Mouse (Mus musculus): ENCODE results near the gene Cenpv. TPM values are rescaled to one million over a fixed set of nuclear protein-coding genes. Genes with fewer than 3 reads are reported as not detected.
A peak's percentile ranks its signal among the peaks of the same experiment; 100 is the strongest.

Cenpv gene
- polyA plus RNA-seq, 1 experiment, result 8.5 TPM

DNA sequence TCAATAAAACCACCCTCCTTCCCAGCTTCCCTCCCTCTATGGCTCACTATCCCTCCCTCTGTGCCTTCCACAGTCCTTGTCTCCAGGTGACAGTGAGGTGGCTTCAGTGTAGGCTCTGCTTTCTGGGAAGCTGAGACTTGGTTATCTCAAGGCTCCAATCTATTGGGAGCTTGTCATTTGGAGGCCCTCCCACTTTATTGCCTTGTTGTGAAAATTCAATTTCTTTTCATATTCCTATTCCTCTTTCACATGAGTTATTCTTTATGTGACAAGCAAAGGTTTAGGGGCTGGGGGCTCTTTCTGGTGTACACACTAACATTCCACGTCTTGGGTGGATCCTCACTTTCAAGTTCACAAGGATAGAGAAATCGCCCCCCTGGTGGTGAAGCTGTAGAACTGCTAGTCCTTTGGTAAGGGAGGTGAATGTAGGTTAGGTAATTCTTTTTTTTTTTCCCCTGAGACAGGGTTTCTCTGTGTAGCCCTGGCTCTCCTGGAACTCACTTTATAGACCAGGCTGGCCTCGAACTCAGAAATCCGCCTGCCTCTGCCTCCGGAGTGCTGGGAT is 42.8 kb downstream of the Cenpv start:
- 49% methylated on average over 5 of the region's 5 CpGs for WGBS
- Histone ChIP-seq H3K36me3 (ENCODE audit: control insufficient read depth, insufficient read depth, low read length) (no peaks in the 10 kb centered on the region), H3K4me3 (ENCODE audit: extremely low read depth, insufficient read depth, insufficient read length) (no peak overlapping the region), H3K4me1 (ENCODE audit: control insufficient read depth, insufficient read depth, insufficient read length) (peaks cover 10% of the 10 kb centered on the region; the same call in 1 of the 2 replicates), H3K27me3 (ENCODE audit: control insufficient read depth, insufficient read depth, low read length) (no peaks in the 10 kb centered on the region), H3K27ac (ENCODE audit: insufficient read depth, low read length) (no peak overlapping the region; the same call in 1 of the 2 replicates)
- peak; percentile 15 to 35 for DNase-seq (ENCODE audit: low read depth in 1 of 2, low spot score in 2 of 2)
- TF ChIP-seq CTCF (IDR thresholded peaks at IDR 0.05; ENCODE audit: extremely low read depth, insufficient read depth, insufficient read length, insufficient replicate concordance), result peak; percentile 43; the same call in 1 of the 2 replicates
- TF ChIP-seq POLR2A (IDR thresholded peaks at IDR 0.05; ENCODE audit: low read depth, low read length), result no peak

DNA sequence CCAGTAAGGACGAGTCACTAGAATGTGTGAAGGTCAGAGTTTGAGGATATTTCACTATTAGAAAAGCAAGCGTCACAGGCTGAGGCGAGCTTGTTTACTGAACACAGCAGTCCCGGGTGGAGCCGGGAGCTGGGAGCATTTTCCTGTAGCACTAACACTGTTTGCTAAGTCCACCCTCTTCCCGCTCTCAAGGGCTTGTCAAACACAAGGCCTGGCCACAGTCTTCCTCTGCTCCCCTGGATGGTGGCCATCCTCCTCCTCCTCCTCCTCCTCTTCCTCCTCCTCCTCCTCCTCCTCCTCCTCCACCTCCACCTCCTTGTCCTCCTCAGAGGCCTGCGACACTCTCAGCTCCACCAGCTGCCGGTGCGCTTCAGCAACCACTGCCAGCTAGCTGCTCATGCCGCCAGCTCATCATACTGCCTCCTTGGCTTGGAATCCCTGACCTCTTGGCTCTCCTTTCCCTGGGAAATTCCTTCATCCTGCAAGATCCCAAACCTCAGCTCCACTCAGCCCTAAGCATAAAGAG is 43.7 kb downstream of the Cenpv start:
- TF ChIP-seq POLR2A (IDR thresholded peaks at IDR 0.05; ENCODE audit: low read depth, low read length) (no peak), CTCF (IDR thresholded peaks at IDR 0.05; ENCODE audit: extremely low read depth, insufficient read depth, insufficient read length, insufficient replicate concordance) (no peak)
- H3K36me3 ChIP-seq (ENCODE audit: control insufficient read depth, insufficient read depth, low read length), result no peaks in the 10 kb centered on the region
- 66% methylated on average over 9 of the region's 10 CpGs for WGBS
- peak in 1 of 2 experiments; percentile 3 for DNase-seq (ENCODE audit: low read depth in 1 of 2, low spot score in 2 of 2)
- no peak overlapping the region for H3K4me3 ChIP-seq (ENCODE audit: extremely low read depth, insufficient read depth, insufficient read length)
- no peaks in the 10 kb centered on the region for H3K27me3 ChIP-seq (ENCODE audit: control insufficient read depth, insufficient read depth, low read length)
- H3K27ac ChIP-seq (ENCODE audit: insufficient read depth, low read length), result peak overlapping the region; percentile 88
- peaks cover 10% of the 10 kb centered on the region; the same call in 1 of the 2 replicates for H3K4me1 ChIP-seq (ENCODE audit: control insufficient read depth, insufficient read depth, insufficient read length)

DNA sequence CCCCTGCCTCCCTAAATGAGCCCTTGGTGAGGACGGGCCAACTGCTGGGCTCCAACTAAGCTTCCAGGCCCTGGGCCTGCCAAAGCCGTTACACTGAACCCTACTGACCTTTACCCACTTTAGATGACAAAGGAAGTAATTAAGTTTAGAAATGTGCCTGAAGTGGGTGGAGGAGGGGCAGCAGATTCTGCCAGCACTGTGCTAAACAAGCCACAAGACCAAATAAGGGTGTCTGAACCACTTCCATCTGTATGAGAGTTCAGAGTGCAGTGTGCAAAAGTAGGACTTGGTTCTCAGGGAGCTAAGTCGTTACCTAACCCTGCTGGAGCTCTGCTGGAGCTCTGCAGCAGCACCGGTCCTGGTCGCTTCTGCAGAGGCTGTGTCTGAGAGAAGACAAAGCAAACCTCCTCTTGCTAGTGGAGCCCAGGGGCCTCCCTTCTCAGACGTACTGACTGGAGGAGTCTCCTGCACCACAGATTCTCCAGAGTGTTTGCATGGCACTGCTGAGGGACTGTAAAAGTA is 44.2 kb downstream of the Cenpv start:
- no peaks in the 10 kb centered on the region for H3K27me3 ChIP-seq (ENCODE audit: control insufficient read depth, insufficient read depth, low read length)

DNA sequence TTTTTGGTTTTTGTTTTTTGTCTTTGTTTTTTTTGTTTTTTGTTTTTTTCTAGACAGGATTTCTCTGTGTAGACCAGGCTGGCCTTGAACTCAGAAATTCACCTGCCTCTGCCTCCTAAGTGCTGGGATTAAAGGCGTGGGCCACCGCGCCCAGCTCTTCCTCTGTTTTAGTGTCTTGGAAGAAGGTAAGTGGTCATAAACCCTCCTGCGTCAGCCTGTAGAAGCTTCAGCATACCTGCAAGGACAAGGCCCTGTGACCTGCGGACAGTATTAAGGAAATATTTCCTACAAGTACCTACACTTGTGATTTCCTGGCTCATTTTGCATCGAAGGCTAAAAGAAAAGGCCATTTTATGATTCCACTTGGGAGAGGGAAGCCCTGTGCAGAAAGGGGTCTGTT is 45.4 kb downstream of the Cenpv start:
- no peaks in the 10 kb centered on the region for H3K36me3 ChIP-seq (ENCODE audit: control insufficient read depth, insufficient read depth, low read length)
- H3K4me3 ChIP-seq (ENCODE audit: extremely low read depth, insufficient read depth, insufficient read length), result no peak overlapping the region
- DNase-seq (ENCODE audit: low read depth in 1 of 2, low spot score in 2 of 2), result no peak
- WGBS, result 94% methylated on average over 6 of the region's 6 CpGs
- peaks cover 10% of the 10 kb centered on the region; the same call in 1 of the 2 replicates for H3K4me1 ChIP-seq (ENCODE audit: control insufficient read depth, insufficient read depth, insufficient read length)
- no peaks in the 10 kb centered on the region for H3K27me3 ChIP-seq (ENCODE audit: control insufficient read depth, insufficient read depth, low read length)
- no peak for TF ChIP-seq POLR2A (IDR thresholded peaks at IDR 0.05; ENCODE audit: low read depth, low read length)
- no peak for TF ChIP-seq CTCF (IDR thresholded peaks at IDR 0.05; ENCODE audit: extremely low read depth, insufficient read depth, insufficient read length, insufficient replicate concordance)
- H3K27ac ChIP-seq (ENCODE audit: insufficient read depth, low read length), result no peak overlapping the region

More for the DNA sequence above, 44.2 kb downstream of the Cenpv start:
- Histone ChIP-seq H3K27ac (ENCODE audit: insufficient read depth, low read length) (peak overlapping the region; percentile 88), H3K4me1 (ENCODE audit: control insufficient read depth, insufficient read depth, insufficient read length) (peaks cover 10% of the 10 kb centered on the region; the same call in 1 of the 2 replicates), H3K4me3 (ENCODE audit: extremely low read depth, insufficient read depth, insufficient read length) (no peak overlapping the region), H3K36me3 (ENCODE audit: control insufficient read depth, insufficient read depth, low read length) (no peaks in the 10 kb centered on the region)
- 15% methylated on average over 6 of the region's 6 CpGs for WGBS
- DNase-seq (ENCODE audit: low read depth in 1 of 2, low spot score in 2 of 2), result peak; percentile 28 to 48
- TF ChIP-seq POLR2A (IDR thresholded peaks at IDR 0.05; ENCODE audit: low read depth, low read length) (no peak), CTCF (IDR thresholded peaks at IDR 0.05; ENCODE audit: extremely low read depth, insufficient read depth, insufficient read length, insufficient replicate concordance) (no peak)

DNA sequence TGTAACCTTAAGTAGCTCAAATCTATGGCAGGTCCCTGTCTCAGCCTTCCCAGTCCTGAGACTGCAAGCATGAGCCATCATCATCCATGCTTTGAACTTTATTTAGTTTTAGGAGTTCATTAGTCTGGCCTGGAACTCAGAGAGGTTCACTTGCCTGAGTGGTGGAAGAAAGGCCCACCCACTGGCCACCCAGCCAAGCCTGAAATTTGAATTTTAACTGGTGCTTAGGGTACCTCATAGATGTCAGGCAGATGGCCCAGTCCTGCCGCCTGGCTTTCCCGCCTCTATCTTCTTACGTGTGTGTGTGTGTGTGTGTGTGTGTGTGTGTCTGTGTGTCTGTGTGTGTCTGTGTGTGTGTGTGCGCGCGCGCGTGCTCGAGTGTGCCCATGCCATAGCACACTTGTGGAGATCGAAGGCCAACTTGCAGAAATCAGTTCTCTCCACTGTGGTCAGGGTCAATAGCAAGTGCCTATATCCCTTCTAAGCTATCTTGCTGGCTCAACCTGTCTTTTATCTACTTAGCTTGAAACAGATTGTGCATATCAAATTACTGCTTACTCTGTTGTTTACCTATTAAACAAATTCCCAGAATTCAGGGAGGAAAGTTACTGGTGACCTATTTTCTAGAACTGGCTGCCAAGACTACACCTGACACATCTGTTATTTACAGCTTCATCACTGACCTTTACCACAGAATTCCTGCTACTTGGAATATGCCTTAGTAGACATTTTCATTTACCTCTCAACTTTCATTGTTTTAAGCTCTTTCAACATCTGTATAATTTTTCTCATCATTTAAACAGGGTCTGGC is 51.3 kb downstream of the Cenpv start:
- Histone ChIP-seq H3K27me3 (ENCODE audit: control insufficient read depth, insufficient read depth, low read length) (no peaks in the 10 kb centered on the region), H3K36me3 (ENCODE audit: control insufficient read depth, insufficient read depth, low read length) (no peaks in the 10 kb centered on the region), H3K27ac (ENCODE audit: insufficient read depth, low read length) (no peak overlapping the region), H3K4me3 (ENCODE audit: extremely low read depth, insufficient read depth, insufficient read length) (no peak overlapping the region), H3K4me1 (ENCODE audit: control insufficient read depth, insufficient read depth, insufficient read length) (peaks cover under 1% of the 10 kb centered on the region; the same call in 1 of the 2 replicates)
- TF ChIP-seq POLR2A (IDR thresholded peaks at IDR 0.05; ENCODE audit: low read depth, low read length) (no peak), CTCF (IDR thresholded peaks at IDR 0.05; ENCODE audit: extremely low read depth, insufficient read depth, insufficient read length, insufficient replicate concordance) (no peak)
- WGBS, result 92% methylated on average over 10 of the region's 10 CpGs
- no peak for DNase-seq (ENCODE audit: low read depth in 1 of 2, low spot score in 2 of 2)

DNA sequence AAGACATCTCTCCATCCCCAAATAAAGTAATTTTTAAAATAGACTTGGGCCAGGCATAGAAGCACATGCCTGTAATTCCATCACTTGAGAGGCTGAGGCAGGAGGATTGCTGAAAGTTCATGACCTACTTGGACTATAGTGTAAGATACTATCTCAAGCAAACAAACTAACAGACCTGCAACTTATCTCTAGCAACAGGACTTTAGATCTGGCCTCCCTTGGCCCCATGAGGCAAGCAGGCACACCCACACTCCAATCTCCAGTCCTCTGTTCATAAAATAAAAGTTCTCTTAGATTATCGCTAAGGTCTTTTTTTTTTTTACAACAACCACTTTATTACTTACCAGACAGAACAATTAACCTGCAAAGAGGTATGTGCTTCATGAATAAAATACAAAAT is 52.1 kb downstream of the Cenpv start:
- no peaks in the 10 kb centered on the region for H3K27me3 ChIP-seq (ENCODE audit: control insufficient read depth, insufficient read depth, low read length)
- 88% methylated on average over 1 of the region's 1 CpGs for WGBS

More for the DNA sequence above, 52.1 kb downstream of the Cenpv start:
- H3K4me1 ChIP-seq (ENCODE audit: control insufficient read depth, insufficient read depth, insufficient read length), result no peaks in the 10 kb centered on the region; the same call in 1 of the 2 replicates
- H3K36me3 ChIP-seq (ENCODE audit: control insufficient read depth, insufficient read depth, low read length), result no peaks in the 10 kb centered on the region
- H3K4me3 ChIP-seq (ENCODE audit: extremely low read depth, insufficient read depth, insufficient read length), result no peak overlapping the region
- no peak for DNase-seq (ENCODE audit: low read depth in 1 of 2, low spot score in 2 of 2)
- no peak overlapping the region for H3K27ac ChIP-seq (ENCODE audit: insufficient read depth, low read length)
- no peak for TF ChIP-seq CTCF (IDR thresholded peaks at IDR 0.05; ENCODE audit: extremely low read depth, insufficient read depth, insufficient read length, insufficient replicate concordance)
